Mouse (Mus musculus): ENCODE measurements at regions not wholly inside any gene's neighbourhood (a gene's known extent, or its start where the extent isn't known, plus 50 kb on each side); places are given as distances from the start of the nearest gene placed in this dataset.

GRCm38 (mm10) chr12:64736008-64736663 lies 181.6 kb upstream of the Gm527 start:
- no peak for DNase-seq (ENCODE audit: extremely low spot score in 1 of 2, low spot score in 1 of 2)

GRCm38 (mm10) chr12:64703419-64703818 lies 214.3 kb upstream of the Gm527 start:
- DNase-seq (ENCODE audit: extremely low spot score in 1 of 2, low spot score in 1 of 2): no peak

- no peak for DNase-seq (ENCODE audit: extremely low spot score in 1 of 2, low spot score in 1 of 2)
Measured at GRCm38 (mm10) chr12:64701066-64701465, 216.6 kb upstream of the Gm527 start.

GRCm38 (mm10) chr12:64695343-64695742 lies 220.9 kb upstream of the Fscb start:
- DNase-seq (ENCODE audit: extremely low spot score in 1 of 2, low spot score in 1 of 2): no peak

- DNase-seq (ENCODE audit: extremely low spot score in 1 of 2, low spot score in 1 of 2): no peak
Measured at GRCm38 (mm10) chr12:64692196-64693169, 218.0 kb upstream of the Fscb start.

GRCm38 (mm10) chr12:64689642-64690041 lies 215.2 kb upstream of the Fscb start:
- DNase-seq (ENCODE audit: extremely low spot score in 1 of 2, low spot score in 1 of 2): no peak

- no peak for DNase-seq (ENCODE audit: extremely low spot score in 1 of 2, low spot score in 1 of 2)
Measured at GRCm38 (mm10) chr12:64688618-64689017, 214.1 kb upstream of the Fscb start.

- DNase-seq (ENCODE audit: extremely low spot score in 1 of 2, low spot score in 1 of 2): peak in 1 of 2 experiments; percentile 57
Measured at GRCm38 (mm10) chr12:64640864-64641416, 166.4 kb upstream of the Fscb start.

- no peak for DNase-seq (ENCODE audit: extremely low spot score in 1 of 2, low spot score in 1 of 2)
Measured at GRCm38 (mm10) chr12:64614877-64615276, 140.4 kb upstream of the Fscb start.

Data from frontal cortex, adult 2 months (tissue).